Mouse (Mus musculus): Measurements from ENCODE around the gene 4430402I18Rik. TPM values are rescaled to one million over a fixed set of nuclear protein-coding genes. Genes with fewer than 3 reads are reported as not detected.
A peak's percentile ranks its signal among the peaks of the same experiment; 100 is the strongest.
"Not testable (repeated sequence)": the region's sequence is repeated elsewhere in the genome, so short reads cannot be mapped to it uniquely, and the experiment has no call there.

4430402I18Rik gene
- total RNA-seq (2021): 1 to 10 TPM; 4.7 to 8.4 TPM

GRCm38 (mm10) chr19:28967652-28968051, at the start of gene 4430402I18Rik:
Gene 4430402I18Rik, minus strand, starts transcription at chr19:28967800.
- DNase-seq: peak in 1 of 2 experiments; percentile 15

GRCm38 (mm10) chr19:29016786-29017185, 49.2 kb upstream of the 4430402I18Rik start:
- no peak for DNase-seq

- no peak for DNase-seq
These were observed 48.7 kb upstream of the 4430402I18Rik start for GRCm38 (mm10) chr19:29016204-29016765.

GRCm38 (mm10) chr19:29015410-29016203, 48.0 kb upstream of the 4430402I18Rik start:
- no peak for DNase-seq

GRCm38 (mm10) chr19:29014466-29015055, 47.0 kb upstream of the 4430402I18Rik start:
- DNase-seq: no peak

- DNase-seq: peak; percentile 31 to 37
These were observed 43.9 kb upstream of the 4430402I18Rik start for GRCm38 (mm10) chr19:29011355-29011990.

- no peak for DNase-seq
These were observed 41.4 kb upstream of the 4430402I18Rik start for GRCm38 (mm10) chr19:29009046-29009445.

- DNase-seq: no peak
These were observed 40.6 kb upstream of the 4430402I18Rik start for GRCm38 (mm10) chr19:29008069-29008706.

GRCm38 (mm10) chr19:29000321-29000720, 32.7 kb upstream of the 4430402I18Rik start:
- DNase-seq: not testable (repeated sequence)

GRCm38 (mm10) chr19:28997976-28998630, 30.5 kb upstream of the 4430402I18Rik start:
- DNase-seq: no peak

GRCm38 (mm10) chr19:28995366-28995765, 27.8 kb upstream of the 4430402I18Rik start:
- no peak for DNase-seq

GRCm38 (mm10) chr19:28994870-28995269, 27.3 kb upstream of the 4430402I18Rik start:
- DNase-seq: peak; percentile 24 to 36

GRCm38 (mm10) chr19:28991391-28991790, 23.8 kb upstream of the 4430402I18Rik start:
- DNase-seq: no peak

- peak in 1 of 2 experiments; percentile 29 for DNase-seq
These were observed 23.1 kb upstream of the 4430402I18Rik start for GRCm38 (mm10) chr19:28990590-28991221.

GRCm38 (mm10) chr19:28990194-28990589, 22.6 kb upstream of the 4430402I18Rik start, which contains the start of gene Cdc37l1:
Gene Cdc37l1, plus strand, starts transcription at chr19:28990352.
- peak; percentile 96 for DNase-seq

- no peak for DNase-seq
These were observed 21.9 kb upstream of the 4430402I18Rik start for GRCm38 (mm10) chr19:28989515-28989914.

GRCm38 (mm10) chr19:28982617-28983016, 15.0 kb upstream of the 4430402I18Rik start:
- no peak for DNase-seq

- peak; percentile 72 to 80 for DNase-seq
These were observed 7.4 kb upstream of the 4430402I18Rik start for GRCm38 (mm10) chr19:28974862-28975611.

- DNase-seq: no peak
These were observed 2.7 kb upstream of the 4430402I18Rik start for GRCm38 (mm10) chr19:28970251-28970650.

GRCm38 (mm10) chr19:28969231-28969630, 1.6 kb upstream of the 4430402I18Rik start:
- DNase-seq: no peak
